Mouse (Mus musculus): Measurements from ENCODE around the gene Psma6.

DNA sequence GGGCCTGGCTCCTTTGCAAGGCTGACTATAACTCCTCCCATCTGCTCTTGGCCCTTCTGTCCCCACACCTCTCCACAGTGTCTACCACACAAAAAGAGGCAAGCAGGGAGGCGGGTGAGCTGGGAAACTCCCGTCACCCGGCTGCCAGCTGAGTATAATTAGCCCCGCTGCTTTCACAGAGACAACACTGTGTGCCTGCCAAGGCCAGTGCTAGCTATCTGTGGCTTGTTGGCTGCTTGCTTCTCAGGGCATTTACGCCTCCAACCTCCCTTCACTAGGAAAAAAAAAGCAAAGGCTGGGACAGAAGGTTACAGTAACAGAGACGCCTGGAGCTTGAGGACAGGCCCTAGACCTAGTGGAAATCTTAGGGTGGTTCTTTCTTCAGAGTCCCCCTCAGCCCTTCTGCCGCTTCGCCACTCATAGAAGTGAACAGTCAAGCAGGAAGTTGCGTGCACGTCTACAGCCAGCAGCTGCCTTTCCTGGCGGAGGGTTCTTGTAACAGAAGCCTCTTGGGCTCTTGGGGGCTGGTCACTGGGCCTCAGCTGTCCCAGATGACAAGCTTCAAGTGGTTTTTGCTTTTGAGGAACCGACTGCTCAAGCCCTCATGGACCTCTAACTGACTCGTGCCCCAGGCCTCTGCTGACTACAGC, 62.8 kb downstream of the Psma6 start:
- no peak for TF ChIP-seq CTCF (conservative IDR thresholded peaks at IDR 0.05; ENCODE audit: low read length)
- no peak for TF ChIP-seq NANOG (IDR thresholded peaks at IDR 0.05; ENCODE audit: borderline replicate concordance, low read length)
- no peak for TF ChIP-seq POU5F1 (IDR thresholded peaks at IDR 0.05; ENCODE audit: borderline replicate concordance, low read length)

Measured in E14TG2a.4 (cell line).